Mouse (Mus musculus) lung, embryonic 16.5 days (tissue): ENCODE data around the gene Micu1. TPM values are rescaled to one million over a fixed set of nuclear protein-coding genes. Genes with fewer than 3 reads are reported as not detected.

Source experiments
- ATAC-seq: fragments of 200-750 bp; cut with Nextera tagmentation; 2 replicates; pipeline ENCODE4 v1.8.0; 2017; ENCODE audit warnings: low read depth, mild to moderate bottlenecking, moderate library complexity
- H3K27ac ChIP-seq: fragments of 300-500 bp; sonication (generic); 2 replicates; pipeline ENCODE4 v1.5.1; 2014; ENCODE audit warnings: mild to moderate bottlenecking, control low read depth, low read length
- H3K27me3 ChIP-seq: fragments of 300-500 bp; sonication (generic); 2 replicates; pipeline ENCODE4 v1.6.1; 2014; ENCODE audit warnings: low read depth, low read length, mixed read lengths; ENCODE audit not compliant: control insufficient read depth, insufficient read depth
- H3K36me3 ChIP-seq: fragments of 300-500 bp; sonication (generic); 2 replicates; pipeline ENCODE4 v1.6.1; 2014; ENCODE audit warnings: low read length; ENCODE audit not compliant: control insufficient read depth, insufficient read depth
- H3K4me1 ChIP-seq: fragments of 300-500 bp; sonication (generic); replicated peaks from 2 replicates; pipeline ENCODE4 v1.6.1; 2014; ENCODE audit warnings: low read length, mixed read lengths; ENCODE audit not compliant: control insufficient read depth, insufficient read depth
- H3K4me2 ChIP-seq: fragments of 300-500 bp; sonication (generic); 2 replicates; pipeline ENCODE4 v1.6.1; 2014; ENCODE audit warnings: low read depth, low read length, control low read depth
- H3K4me3 ChIP-seq: fragments of 300-500 bp; sonication (generic); 2 replicates; pipeline ENCODE4 v1.5.1; 2014; ENCODE audit warnings: mild to moderate bottlenecking, low read length, control low read depth
- H3K9ac ChIP-seq: fragments of 300-500 bp; sonication (generic); 2 replicates; pipeline ENCODE4 v1.6.1; 2014; ENCODE audit warnings: low read length, control low read depth
- H3K9me3 ChIP-seq: fragments of 300-500 bp; sonication (generic); 2 replicates; pipeline ENCODE4 v1.6.1; 2016; ENCODE audit warnings: low read length; ENCODE audit not compliant: control insufficient read depth
- WGBS: fragments of 180-500 bp; shearing (Covaris S2); extraction: QIAGEN DNeasy Blood & Tissue Kit; methylation state at CpG from one replicate; pipeline ENCODE4 v1.1.7; 2014; 5-methylcytosine and 5-hydroxymethylcytosine counted together
- polyA plus RNA-seq: library from polyadenylated mRNA; unstranded; fragments of >200 nt; fragmentation: Nextera tagmentation; extraction: Ambion mirVana; gene quantifications from 2 replicates; pipeline ENCODE4 v1.2.1, GENCODE M21; 2015

The Micu1 gene
- polyA plus RNA-seq, 1 experiment from 2014 or later = 68.8 TPM

- 82% methylated on average over 14 of the region's 14 CpGs for WGBS
- H3K4me2 ChIP-seq = no peak overlapping the region
- no peak for ATAC-seq
Measured at GRCm38 (mm10) chr10:59885174-59886080, 183.2 kb downstream of the Micu1 start.

GRCm38 (mm10) chr10:59886081-59886466 is 183.8 kb downstream of the Micu1 start:
- Histone ChIP-seq H3K27me3 (no peaks in the 10 kb centered on the region), H3K27ac (no peak overlapping the region), H3K4me2 (no peak overlapping the region), H3K4me3 (no peak overlapping the region), H3K4me1 (peaks cover 15% of the 10 kb centered on the region), H3K9me3 (no peaks in the 10 kb centered on the region), H3K9ac (no peak overlapping the region), H3K36me3 (peaks cover 3% of the 10 kb centered on the region; the same call in 1 of the 2 replicates)
- 96% methylated on average over 1 of the region's 1 CpGs for WGBS
- ATAC-seq = no peak

More at GRCm38 (mm10) chr10:59885174-59886080, 183.2 kb downstream of the Micu1 start:
- H3K27ac ChIP-seq = no peak overlapping the region
- no peak overlapping the region for H3K9ac ChIP-seq
- peaks cover 3% of the 10 kb centered on the region; the same call in 1 of the 2 replicates for H3K36me3 ChIP-seq
- no peak overlapping the region for H3K4me3 ChIP-seq
- peaks cover 19% of the 10 kb centered on the region for H3K4me1 ChIP-seq
- no peaks in the 10 kb centered on the region for H3K9me3 ChIP-seq
- no peaks in the 10 kb centered on the region for H3K27me3 ChIP-seq

GRCm38 (mm10) chr10:59887432-59887831 is 185.2 kb downstream of the Micu1 start:
- Histone ChIP-seq H3K27me3 (no peaks in the 10 kb centered on the region), H3K27ac (no peak overlapping the region), H3K4me1 (peaks cover 14% of the 10 kb centered on the region), H3K9ac (no peak overlapping the region), H3K9me3 (no peaks in the 10 kb centered on the region), H3K4me2 (no peak overlapping the region), H3K4me3 (no peak overlapping the region), H3K36me3 (peaks cover 12% of the 10 kb centered on the region)
- WGBS = 81% methylated on average over 5 of the region's 5 CpGs
- no peak for ATAC-seq

- WGBS = 52% methylated on average over 7 of the region's 7 CpGs
- ATAC-seq = no peak
- H3K9ac ChIP-seq = no peak overlapping the region
- peaks cover 19% of the 10 kb centered on the region for H3K36me3 ChIP-seq
- no peak overlapping the region for H3K4me3 ChIP-seq
- peaks cover 14% of the 10 kb centered on the region for H3K4me1 ChIP-seq
- H3K27me3 ChIP-seq = no peaks in the 10 kb centered on the region
- no peaks in the 10 kb centered on the region for H3K9me3 ChIP-seq
- no peak overlapping the region for H3K4me2 ChIP-seq
- peak overlapping the region; percentile 47; the same call in 1 of the 2 replicates for H3K27ac ChIP-seq
Measured at GRCm38 (mm10) chr10:59889339-59889738, 187.1 kb downstream of the Micu1 start.

GRCm38 (mm10) chr10:59889953-59890751 is 187.9 kb downstream of the Micu1 start:
- H3K9me3 ChIP-seq = no peaks in the 10 kb centered on the region

DNA sequence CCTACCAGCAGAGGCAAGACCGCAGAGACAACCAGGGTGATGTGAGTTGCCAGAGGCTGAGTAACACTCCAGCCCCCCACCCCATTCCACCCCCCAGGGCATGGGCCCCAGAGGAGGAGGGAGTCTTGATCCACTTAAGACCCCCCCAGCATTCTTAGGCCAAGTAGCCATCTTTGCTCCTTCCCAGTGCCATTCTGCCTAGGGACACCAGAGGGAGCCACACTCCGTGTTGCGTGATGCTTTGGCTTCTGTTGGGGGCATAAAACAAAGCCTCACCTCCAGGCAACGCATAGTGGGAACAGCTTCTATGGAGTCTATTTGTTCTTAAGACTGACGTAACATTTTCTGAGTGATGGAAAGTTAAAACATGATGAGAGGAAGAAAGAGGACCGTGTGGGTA is 190.7 kb downstream of the Micu1 start:
- H3K36me3 ChIP-seq = peaks cover 46% of the 10 kb centered on the region
- H3K9ac ChIP-seq = no peak overlapping the region
- 38% methylated on average over 6 of the region's 6 CpGs for WGBS
- H3K4me3 ChIP-seq = no peak overlapping the region
- peaks cover 28% of the 10 kb centered on the region for H3K4me1 ChIP-seq
- ATAC-seq = peak; percentile 19; the same call in 1 of the 2 replicates
- H3K9me3 ChIP-seq = no peaks in the 10 kb centered on the region
- H3K27me3 ChIP-seq = no peaks in the 10 kb centered on the region
- H3K27ac ChIP-seq = no peak overlapping the region
- no peak overlapping the region for H3K4me2 ChIP-seq

More at GRCm38 (mm10) chr10:59889953-59890751, 187.9 kb downstream of the Micu1 start:
- peaks cover 23% of the 10 kb centered on the region for H3K36me3 ChIP-seq
- WGBS = 79% methylated on average over 15 of the region's 15 CpGs
- no peaks in the 10 kb centered on the region for H3K27me3 ChIP-seq
- no peak overlapping the region for H3K9ac ChIP-seq
- no peak overlapping the region for H3K4me2 ChIP-seq
- H3K4me1 ChIP-seq = peaks cover 17% of the 10 kb centered on the region
- no peak overlapping the region for H3K4me3 ChIP-seq
- H3K27ac ChIP-seq = no peak overlapping the region
- no peak for ATAC-seq

DNA sequence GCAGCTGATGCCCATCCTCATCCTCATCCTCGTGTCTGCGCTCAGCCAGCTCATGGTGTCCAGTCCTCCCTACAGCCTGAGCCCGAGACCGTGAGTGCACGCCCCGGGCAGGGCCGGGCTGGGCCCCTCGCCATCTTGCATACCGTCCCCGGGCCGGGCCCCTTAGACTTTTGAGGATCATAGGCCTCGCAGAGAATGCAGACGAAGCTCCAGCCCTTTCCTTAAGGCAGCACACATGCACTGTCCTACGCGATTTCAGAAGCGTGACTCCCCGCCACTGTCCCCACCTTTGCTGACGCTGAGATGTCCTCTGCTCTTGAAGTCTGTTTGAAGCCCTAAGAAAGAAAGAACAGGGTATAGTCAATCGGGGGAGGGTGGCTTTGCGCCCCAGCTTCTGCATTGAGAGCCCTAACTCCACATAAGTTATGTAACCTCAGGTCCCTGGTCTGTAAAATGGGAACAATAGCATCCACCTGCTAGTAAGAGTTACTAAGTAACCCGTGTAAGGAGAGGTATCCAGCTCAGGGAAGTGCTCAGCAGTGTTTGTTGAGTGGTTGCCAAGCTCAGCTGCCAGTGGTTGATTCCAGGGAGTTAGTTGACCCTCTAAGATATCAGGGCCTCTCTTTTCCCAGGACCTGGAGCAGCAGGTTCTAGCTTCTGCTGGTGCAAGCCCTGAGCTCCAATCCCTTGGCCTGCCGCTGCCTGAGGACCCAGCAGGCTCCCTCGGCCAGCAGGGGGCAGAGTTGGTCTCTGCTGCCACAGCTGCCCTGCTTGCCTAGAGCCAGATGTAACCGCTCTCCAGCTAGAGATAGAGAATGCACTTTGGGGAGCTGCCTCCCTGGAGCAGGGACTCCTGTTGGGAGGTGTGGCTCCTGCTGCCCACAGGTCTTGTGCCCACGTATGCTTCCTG is 192.2 kb downstream of the Micu1 start:
- no peak overlapping the region; the same call in 1 of the 2 replicates for H3K27ac ChIP-seq
- H3K27me3 ChIP-seq = no peaks in the 10 kb centered on the region
- no peaks in the 10 kb centered on the region for H3K9me3 ChIP-seq
- H3K4me2 ChIP-seq = no peak overlapping the region
- H3K4me3 ChIP-seq = no peak overlapping the region
- no peak for ATAC-seq
- H3K36me3 ChIP-seq = peaks cover 48% of the 10 kb centered on the region
- no peak overlapping the region for H3K9ac ChIP-seq
- peaks cover 38% of the 10 kb centered on the region for H3K4me1 ChIP-seq
- 79% methylated on average over 25 of the region's 25 CpGs for WGBS

- H3K27ac ChIP-seq = no peak overlapping the region
- peaks cover 39% of the 10 kb centered on the region for H3K4me1 ChIP-seq
- no peak overlapping the region for H3K9ac ChIP-seq
- no peaks in the 10 kb centered on the region for H3K27me3 ChIP-seq
- peaks cover 44% of the 10 kb centered on the region for H3K36me3 ChIP-seq
- no peak overlapping the region for H3K4me2 ChIP-seq
- 95% methylated on average over 17 of the region's 17 CpGs for WGBS
- no peak for ATAC-seq
- H3K4me3 ChIP-seq = no peak overlapping the region
- H3K9me3 ChIP-seq = no peaks in the 10 kb centered on the region
Measured at GRCm38 (mm10) chr10:59895460-59896186, 193.3 kb downstream of the Micu1 start.
